ENCODE assay signal across 8 mouse cellular contexts in genomic region chr11:20531682-20531991, GRCm38 (mm10). TPM values are rescaled to one million over a fixed set of nuclear protein-coding genes. Genes with fewer than 3 reads are reported as not detected.
DNase-seq lines count a peak whose midpoint lies in the region; ATAC-seq and TF ChIP-seq lines count a peak whose summit lies in the region.

No protein-coding gene starts in this region.

- no peaks in the 10 kb centered on the region for H3K36me3 ChIP-seq in embryonic facial prominence, embryonic 14.5 days (ENCODE audit: control insufficient read depth, insufficient read depth, low read length)
- H3K36me3 ChIP-seq in intestine, postnatal 0 days (ENCODE audit: control insufficient read depth, insufficient read depth) = no peaks in the 10 kb centered on the region
- H3K36me3 ChIP-seq in neural tube, embryonic 12.5 days = no peaks in the 10 kb centered on the region

- H3K4me2 ChIP-seq in embryonic facial prominence, embryonic 14.5 days (ENCODE audit: low read depth, low read length) = peak overlapping the region; percentile 89
- H3K4me2 ChIP-seq in intestine, postnatal 0 days (replicated peaks; ENCODE audit: low read depth) = peak overlapping the region; percentile 91
- H3K4me2 ChIP-seq in neural tube, embryonic 12.5 days (replicated peaks) = peak overlapping the region; percentile 90

- peak overlapping the region; percentile 56 for H3K4me3 ChIP-seq in left cerebral cortex, adult 2 months
- peak overlapping the region; percentile 61 for H3K4me3 ChIP-seq in embryonic facial prominence, embryonic 14.5 days (ENCODE audit: low read depth, low read length)
- H3K4me3 ChIP-seq in intestine, postnatal 0 days (ENCODE audit: low read depth, low read length) = peak overlapping the region; percentile 52
- peak overlapping the region; percentile 45 for H3K4me3 ChIP-seq in neural tube, embryonic 12.5 days

- H3K27me3 ChIP-seq in embryonic facial prominence, embryonic 14.5 days (replicated peaks; ENCODE audit: control insufficient read depth, insufficient read depth, low read length) = no peaks in the 10 kb centered on the region
- H3K27me3 ChIP-seq in intestine, postnatal 0 days (replicated peaks; ENCODE audit: control insufficient read depth, insufficient read depth, low read length) = no peaks in the 10 kb centered on the region
- no peaks in the 10 kb centered on the region for H3K27me3 ChIP-seq in neural tube, embryonic 12.5 days (replicated peaks)

- peaks cover 7% of the 10 kb centered on the region for H3K4me1 ChIP-seq in embryonic facial prominence, embryonic 14.5 days (ENCODE audit: control insufficient read depth, insufficient read depth, low read length)
- H3K4me1 ChIP-seq in intestine, postnatal 0 days (replicated peaks; ENCODE audit: control insufficient read depth, insufficient read depth, low read length) = peaks cover 7% of the 10 kb centered on the region; the same call in 1 of the 2 replicates
- H3K4me1 ChIP-seq in neural tube, embryonic 12.5 days = peaks cover 4% of the 10 kb centered on the region; the same call in 1 of the 2 replicates

- 0 out of 2 replicates have a peak, but pooled peaks cover 4% of the 10 kb centered on the region for H3K9me3 ChIP-seq in embryonic facial prominence, embryonic 14.5 days (ENCODE audit: control insufficient read depth, low read length)
- no peaks in the 10 kb centered on the region for H3K9me3 ChIP-seq in intestine, postnatal 0 days (ENCODE audit: control insufficient read depth)
- no peaks in the 10 kb centered on the region for H3K9me3 ChIP-seq in neural tube, embryonic 12.5 days

- DNase-seq in left cerebral cortex, adult 2 months (ENCODE audit: extremely low spot score in 1 of 2, low spot score in 2 of 2) = no peak
- no peak for DNase-seq in left cerebral cortex, postnatal 25 days (ENCODE audit: low spot score in 2 of 2)
- no peak for DNase-seq in embryonic facial prominence, embryonic 14.5 days (ENCODE audit: low spot score)
- no peak for DNase-seq in frontal cortex, postnatal 25 days (ENCODE audit: low spot score in 2 of 2)
- DNase-seq in adrenal gland, adult 2 months = no peak
- DNase-seq in spleen, postnatal 4 days (ENCODE audit: low spot score in 2 of 2) = no peak

- no peak for TF ChIP-seq CTCF in left cerebral cortex, adult 2 months (IDR thresholded peaks at IDR 0.05)
- no peak for TF ChIP-seq CTCF in intestine, postnatal 0 days (IDR thresholded peaks at IDR 0.05; ENCODE audit: low read depth)

- peak overlapping the region; percentile 74 for H3K9ac ChIP-seq in embryonic facial prominence, embryonic 14.5 days (ENCODE audit: low read depth, low read length)
- peak overlapping the region; percentile 66 for H3K9ac ChIP-seq in intestine, postnatal 0 days (ENCODE audit: low read depth, low read length)
- peak overlapping the region; percentile 65 for H3K9ac ChIP-seq in neural tube, embryonic 12.5 days

- WGBS in embryonic facial prominence, embryonic 14.5 days = 12% methylated on average over 1 of the region's 1 CpGs
- 16% methylated on average over 1 of the region's 1 CpGs for WGBS in intestine, postnatal 0 days
- 31% methylated on average over 1 of the region's 1 CpGs for WGBS in neural tube, embryonic 12.5 days

- peak overlapping the region; percentile 81 for H3K27ac ChIP-seq in left cerebral cortex, adult 2 months
- H3K27ac ChIP-seq in embryonic facial prominence, embryonic 14.5 days (replicated peaks; ENCODE audit: low read depth, low read length) = peak overlapping the region; percentile 93
- H3K27ac ChIP-seq in intestine, postnatal 0 days (ENCODE audit: low read depth, low read length) = peak overlapping the region; percentile 73; the same call in 1 of the 2 replicates
- no peak overlapping the region for H3K27ac ChIP-seq in neural tube, embryonic 12.5 days

- intact Hi-C loops in left cerebral cortex, adult 2 months (cut with DNase I) = no loop called here
- intact Hi-C loops in left cerebral cortex, postnatal 25 days (cut with DNase I) = no loop called here

- no peak for ATAC-seq in embryonic facial prominence, embryonic 14.5 days (ENCODE audit: low read depth)
- ATAC-seq in intestine, postnatal 0 days = no peak
- ATAC-seq in neural tube, embryonic 12.5 days (ENCODE audit: low FRiP score, low read depth) = peak; percentile 45; the same call in 1 of the 2 replicates

RNA-seq across cellular contexts. Expression of gene Sertad2, which starts 11.4 kb away (rescaled TPM):
- total RNA-seq in left cerebral cortex, adult 2 months (2021) = 10 to 100 TPM; 23.0 to 28.5 TPM
- total RNA-seq in left cerebral cortex, postnatal 25 days (2021) = 10 to 100 TPM; 19.2 to 26.7 TPM
- 32.1 and 42.2 TPM in 2 replicates for polyA plus RNA-seq in embryonic facial prominence, embryonic 14.5 days (2014; fragmentation: Nextera tagmentation; extraction: Ambion mirVana)
- 38.2 and 40.3 TPM in 2 replicates for polyA plus RNA-seq in intestine, postnatal 0 days (2015; fragmentation: Nextera tagmentation; extraction: Ambion mirVana)
- 35.4 and 35.7 TPM in 2 replicates for polyA plus RNA-seq in neural tube, embryonic 12.5 days (2016; fragmentation: Nextera tagmentation; extraction: Ambion mirVana)
- 10 to 100 TPM; 12.3 to 17.6 TPM for total RNA-seq in adrenal gland, adult 2 months (2021)
- 20.4 and 26.1 TPM in 2 replicates for polyA plus RNA-seq in adrenal gland, adult 2 months (2012; rRNA removed)
